Mouse (Mus musculus) frontal cortex, postnatal 14 days (tissue): ENCODE data around the gene Fhl3.

Experiments used
- DNase-seq, 2 experiments: peaks; one replicate each; pipeline ENCODE4 v3.0.0; 2022; ENCODE audit warnings: low spot score in 2 of 2

Fhl3 gene

DNA sequence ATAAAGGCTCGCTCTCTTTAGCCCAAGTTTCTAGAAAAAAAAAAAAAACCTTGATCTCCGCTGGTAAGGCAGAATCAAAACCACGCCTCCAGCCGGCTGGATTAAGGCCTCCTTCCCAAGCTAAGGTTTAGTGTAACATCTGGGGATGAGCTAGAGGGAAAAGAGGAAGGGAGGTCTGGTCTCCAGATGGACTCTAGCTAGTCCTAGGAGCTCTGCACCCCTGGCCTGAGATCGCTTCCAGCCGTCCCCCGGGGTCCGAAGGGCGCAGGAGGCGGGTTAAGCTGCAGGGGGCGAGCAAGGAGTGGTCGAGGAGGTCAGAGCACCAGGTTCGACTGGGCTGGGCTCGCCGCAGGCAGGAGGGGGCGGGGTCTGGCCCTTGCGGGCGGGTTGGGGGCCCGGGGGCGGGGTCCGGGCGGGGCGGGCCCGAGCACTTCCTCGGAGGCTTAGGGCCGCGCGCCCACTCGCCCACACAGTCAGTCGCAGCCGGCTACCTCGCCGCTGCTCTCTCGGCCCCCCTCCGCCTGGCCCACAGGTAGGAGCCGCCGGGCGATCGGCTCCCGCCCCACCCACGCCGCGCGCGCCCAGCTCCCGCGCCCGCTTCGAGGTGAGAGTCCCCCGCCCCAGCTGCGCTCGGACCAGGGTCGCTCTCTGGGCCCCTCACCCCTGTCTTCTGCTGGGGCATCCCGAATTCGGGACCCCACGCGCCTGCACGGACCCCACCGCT lies at the start of gene Fhl3:
Fhl3 (plus strand) TSS at position 454 of the 724 bp plus-strand sequence.
- DNase-seq: no peak

DNA sequence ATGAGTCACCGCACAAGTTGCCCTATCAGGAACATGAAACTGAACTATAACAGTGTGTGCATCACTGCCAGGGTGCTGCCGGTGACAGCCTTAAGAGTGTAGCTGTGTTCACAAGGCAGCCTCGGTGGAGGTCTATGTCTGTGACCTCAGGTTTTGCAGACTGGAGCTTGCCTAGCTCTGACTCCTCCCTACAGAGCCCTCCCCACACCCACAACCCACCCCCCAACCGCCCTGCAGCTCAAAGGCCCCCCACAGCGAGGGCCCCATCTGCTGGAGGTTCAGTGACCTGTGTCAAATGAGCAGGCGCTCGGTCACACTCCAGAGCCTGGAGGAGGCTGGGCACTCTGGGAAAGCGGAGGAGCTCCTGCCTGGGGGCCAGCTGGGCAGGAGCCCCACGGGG lies 47.6 kb upstream of the Fhl3 start:
- no peak for DNase-seq

DNA sequence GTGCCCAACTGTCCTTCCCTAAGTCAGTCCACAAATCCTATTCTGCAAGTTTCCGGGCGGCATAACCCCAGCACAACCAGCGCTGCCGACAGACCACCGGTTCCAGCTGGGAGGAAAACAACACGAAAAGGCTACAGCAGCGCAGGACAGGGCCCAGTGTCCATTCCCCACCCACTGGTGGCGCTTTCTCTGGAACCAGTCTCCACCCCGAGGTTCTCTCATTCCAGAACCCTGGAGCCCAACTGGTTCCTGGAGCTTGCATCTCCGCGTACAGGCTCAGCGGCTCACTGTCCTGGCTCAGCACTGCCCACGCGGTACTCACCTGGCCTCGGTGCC lies 44.0 kb upstream of the Fhl3 start, which contains the start of gene Pou3f1:
Pou3f1 (plus strand) TSS at position 290 of the 336 bp plus-strand sequence.
- no peak for DNase-seq

DNA sequence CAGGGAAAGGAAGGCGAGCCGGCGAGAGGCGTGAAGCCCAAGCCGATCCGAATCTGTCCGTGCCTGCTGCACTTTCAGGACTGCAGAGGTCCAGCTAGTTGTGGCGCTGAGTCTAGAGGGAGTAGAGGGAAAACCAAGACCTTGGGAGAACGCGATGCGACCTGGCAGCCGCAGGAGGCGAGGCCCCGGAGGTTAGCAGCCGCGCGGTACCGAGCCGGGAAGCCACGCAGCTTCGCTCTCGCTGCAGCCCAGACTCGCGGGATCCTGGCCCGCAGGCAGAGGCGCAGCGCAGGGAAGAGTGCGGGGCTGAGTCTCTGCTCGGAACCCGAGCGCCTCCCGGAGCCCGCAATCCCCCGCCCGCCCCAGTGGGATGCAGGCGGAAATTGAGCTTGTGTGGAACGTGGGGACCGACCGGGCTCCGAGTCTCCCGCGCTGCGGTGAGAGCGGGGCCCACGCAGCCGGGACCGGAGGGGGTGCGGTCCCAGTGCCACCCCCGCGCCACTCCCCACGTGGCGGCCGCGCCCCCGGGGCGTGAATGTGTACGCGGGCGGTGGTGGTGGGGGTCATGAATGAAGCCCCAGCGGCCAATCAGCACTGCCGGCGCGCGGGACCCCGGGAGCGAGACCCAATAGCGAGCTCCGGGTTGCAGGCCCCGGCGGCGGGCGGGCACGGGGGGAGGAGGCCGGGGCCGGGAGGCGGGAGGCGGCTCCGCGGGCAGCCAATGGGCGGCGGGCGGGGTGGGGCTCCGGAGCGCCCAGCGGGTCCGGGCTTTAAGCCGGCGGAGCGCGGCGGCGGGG lies 43.4 kb upstream of the Fhl3 start:
- DNase-seq: peak; percentile 83 to 85

DNA sequence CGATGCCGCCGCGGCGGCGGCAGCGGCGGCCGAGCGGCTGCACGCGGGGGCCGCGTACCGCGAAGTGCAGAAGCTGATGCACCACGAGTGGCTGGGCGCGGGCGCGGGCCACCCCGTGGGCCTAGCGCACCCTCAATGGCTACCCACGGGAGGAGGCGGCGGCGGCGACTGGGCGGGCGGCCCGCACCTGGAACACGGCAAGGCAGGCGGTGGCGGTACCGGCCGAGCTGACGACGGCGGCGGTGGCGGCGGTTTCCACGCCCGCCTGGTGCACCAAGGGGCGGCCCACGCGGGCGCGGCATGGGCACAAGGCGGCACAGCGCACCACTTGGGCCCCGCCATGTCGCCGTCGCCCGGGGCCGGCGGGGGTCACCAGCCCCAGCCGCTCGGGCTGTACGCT lies 42.7 kb upstream of the Fhl3 start:
- no peak for DNase-seq

DNA sequence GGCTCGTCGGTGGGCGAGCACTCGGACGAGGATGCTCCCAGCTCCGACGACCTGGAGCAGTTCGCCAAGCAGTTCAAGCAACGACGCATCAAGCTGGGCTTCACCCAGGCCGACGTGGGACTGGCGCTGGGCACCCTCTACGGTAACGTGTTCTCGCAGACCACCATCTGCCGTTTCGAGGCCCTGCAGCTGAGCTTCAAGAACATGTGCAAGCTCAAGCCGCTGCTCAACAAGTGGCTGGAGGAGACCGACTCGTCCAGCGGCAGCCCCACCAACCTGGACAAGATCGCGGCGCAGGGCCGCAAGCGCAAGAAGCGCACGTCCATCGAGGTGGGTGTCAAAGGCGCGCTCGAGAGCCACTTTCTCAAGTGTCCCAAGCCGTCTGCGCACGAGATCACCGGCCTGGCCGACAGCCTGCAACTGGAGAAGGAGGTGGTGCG lies 42.1 kb upstream of the Fhl3 start:
- DNase-seq: no peak

DNA sequence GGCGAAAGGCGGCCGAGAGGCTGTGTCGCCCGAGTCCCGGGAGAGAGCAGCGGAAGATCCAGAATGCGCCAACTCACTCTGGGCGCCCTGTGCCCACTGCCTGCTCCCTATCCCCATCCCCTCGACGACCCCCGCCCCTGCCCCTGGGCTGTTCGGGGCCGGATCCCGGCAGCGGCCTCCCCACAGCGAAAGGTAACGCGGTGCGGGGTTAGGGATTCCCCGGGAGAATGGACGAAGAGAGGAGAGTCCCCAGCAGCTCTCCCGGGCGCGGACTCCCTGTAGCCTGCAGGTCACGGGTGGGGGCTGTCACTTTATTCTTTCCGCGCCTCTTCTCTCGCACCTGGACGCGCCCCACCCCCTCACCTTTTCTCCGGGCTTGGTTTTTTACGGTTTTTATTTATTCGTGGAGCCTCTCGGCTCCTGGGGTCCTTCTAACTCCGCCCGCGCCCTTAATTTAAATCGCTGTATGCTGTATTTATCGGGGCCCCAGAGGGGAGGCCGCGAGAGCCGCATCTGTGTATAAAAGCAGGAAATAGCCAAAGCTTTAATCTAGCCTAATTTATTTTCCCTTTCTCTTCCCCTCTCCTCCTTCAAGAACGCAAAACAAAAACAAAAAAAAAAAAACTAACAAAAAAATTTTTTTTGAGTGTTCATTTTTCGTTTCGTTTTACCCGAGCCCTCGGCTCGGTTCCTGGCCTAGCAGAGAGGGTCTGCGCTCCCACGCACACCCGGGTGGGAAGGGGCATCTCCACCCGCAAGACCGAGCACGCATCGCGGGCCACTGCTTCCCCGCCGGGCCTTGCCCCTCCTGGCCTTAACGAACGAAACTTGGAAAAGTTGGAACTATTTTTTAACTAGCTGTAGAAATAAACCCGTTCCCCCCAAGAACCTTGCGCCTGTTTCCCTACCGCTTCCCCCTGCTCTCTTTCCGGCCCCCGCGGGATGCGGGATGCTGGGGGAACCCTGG lies 41.0 kb upstream of the Fhl3 start:
- no peak for DNase-seq

DNA sequence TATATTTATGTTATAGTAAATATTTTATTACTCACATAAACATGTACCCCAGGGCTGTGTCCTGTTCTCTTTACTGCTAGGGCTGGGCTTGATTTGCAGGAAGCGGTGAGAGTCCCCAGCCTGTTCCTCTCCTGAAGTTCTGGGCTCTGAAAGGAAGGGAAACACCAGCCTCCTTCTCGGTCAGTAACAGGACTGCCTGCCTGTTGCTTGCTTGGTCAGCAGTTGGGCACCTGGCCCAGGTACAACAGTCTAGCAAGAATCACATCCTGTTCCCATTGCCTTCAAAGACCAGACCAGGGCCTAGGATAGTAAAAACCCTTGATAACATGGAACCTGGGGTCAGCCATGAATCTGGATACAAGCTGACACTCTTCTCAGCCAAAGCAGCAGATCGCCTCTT lies 39.9 kb upstream of the Fhl3 start:
- DNase-seq: no peak

DNA sequence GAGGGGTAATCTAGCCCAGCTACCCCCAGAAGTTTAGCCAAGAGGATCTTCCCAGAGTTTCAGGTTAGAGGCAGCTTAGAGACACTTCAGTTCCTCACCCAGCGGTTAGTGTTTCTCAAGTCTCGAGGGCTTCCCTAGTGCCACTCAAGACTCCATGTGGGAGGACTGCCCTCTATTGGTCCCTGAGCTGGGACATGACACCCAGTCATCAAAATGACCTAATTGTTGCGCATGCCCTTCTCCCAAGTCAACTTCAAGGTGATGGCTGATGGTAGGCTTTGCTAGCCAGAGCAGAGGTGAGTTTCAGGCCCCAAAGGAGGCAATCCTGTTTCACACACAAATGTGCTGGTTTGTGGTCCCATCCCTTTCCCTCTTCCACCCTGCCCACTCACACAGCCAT lies 37.5 kb upstream of the Fhl3 start:
- DNase-seq: no peak

DNA sequence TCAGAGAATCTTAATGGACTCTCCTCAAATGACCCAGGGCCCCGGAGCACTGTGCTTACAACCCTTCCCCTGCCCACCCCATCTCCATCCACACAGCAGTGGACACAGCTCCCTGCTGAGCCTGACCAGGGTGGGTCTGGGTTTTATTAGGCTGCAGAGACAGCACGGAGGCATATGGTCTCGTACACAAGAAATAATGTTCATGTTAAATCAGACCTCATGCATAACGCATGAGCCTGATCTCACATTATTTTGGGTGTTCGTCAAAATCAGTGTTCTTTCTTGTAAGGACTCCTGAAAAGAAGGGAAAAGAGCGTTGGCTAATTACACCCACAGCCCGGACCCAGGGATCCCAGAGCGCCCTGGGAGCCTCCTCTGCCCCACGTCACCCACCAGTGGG lies 36.3 kb upstream of the Fhl3 start:
- no peak for DNase-seq

DNA sequence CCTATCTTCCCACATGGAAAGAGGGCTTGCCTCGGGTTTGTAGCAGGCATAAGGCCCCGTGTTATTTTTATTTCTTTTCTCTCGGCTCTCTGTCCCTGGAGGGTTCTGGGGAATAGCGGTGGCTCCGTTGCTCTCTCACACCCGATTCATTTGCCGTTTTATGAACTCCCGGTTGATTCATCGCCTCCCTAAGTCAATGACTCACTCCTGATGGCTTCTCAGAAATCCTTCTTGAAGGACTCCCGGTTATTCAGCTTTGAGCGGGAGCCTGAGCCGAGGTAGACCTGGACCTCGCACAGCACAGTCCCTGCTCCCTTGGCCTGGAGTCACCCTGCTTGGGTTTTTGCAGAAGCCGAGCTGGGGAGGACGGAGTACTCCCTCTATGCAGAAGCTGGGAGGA lies 35.9 kb upstream of the Fhl3 start:
- DNase-seq: no peak

DNA sequence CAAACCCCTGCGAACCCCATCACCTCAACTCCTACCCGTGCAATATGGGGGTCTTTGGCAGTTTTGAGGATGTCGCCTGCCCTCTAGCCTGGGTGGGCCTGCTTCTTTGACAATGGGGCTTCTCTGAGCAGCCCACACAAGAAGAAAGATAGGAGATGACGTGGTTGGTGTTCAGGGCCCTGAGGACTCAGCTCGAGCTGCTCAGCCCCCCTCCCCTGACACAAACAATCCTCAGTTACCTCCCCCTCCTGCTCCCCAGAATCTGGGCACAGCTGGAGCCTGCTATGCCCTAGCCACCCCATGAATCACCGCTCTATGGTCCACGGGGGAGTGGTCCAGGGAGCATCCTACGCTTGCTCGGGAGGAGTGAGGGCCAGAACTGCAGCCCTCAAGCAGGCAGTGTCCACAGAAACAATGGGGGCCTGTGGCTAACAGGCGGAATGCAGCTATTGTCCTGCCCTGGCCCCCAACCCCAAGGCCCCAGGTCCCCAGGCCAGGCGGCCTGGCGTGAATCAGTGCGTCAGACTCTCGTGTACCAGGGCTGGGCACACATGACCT lies 32.9 kb upstream of the Fhl3 start:
- no peak for DNase-seq

DNA sequence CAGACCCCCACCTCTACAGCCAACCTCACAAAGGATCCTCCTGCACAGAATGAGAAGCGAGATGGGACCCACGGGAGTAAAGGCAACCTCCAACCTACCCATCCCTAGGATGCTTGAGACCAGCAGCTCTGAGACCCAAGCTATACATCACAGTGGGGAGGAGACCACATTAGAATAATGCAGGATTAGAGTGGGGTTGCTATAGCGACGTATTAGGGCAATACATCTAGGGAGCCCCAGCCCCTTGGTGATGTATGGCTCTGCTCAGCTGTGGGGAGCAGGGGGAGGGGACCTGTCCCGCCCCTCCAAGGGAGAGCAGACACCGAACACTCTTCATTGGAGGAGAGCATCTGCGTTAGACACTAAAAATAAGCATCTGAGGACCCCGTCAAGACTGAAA lies 32.4 kb upstream of the Fhl3 start:
- DNase-seq: no peak

DNA sequence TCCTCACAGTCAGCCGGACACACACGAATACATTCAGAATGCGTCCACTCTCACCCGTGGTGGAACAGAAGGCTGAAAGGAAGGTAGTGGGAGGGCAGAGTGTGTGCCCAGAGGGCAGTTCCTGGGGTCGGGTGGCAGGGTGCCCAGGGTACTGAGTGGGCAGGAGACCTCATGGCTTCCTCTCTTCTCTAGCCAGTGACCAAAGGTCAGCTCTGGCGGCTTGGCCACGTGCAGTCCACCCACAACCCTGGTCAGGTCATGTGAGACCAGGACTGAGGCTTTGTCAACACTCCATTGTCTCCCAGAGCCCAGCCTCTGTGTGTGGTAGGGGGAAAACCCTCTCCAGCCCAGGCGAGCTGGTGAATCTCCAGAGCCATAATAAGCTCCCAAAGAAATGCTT lies 30.3 kb upstream of the Fhl3 start:
- no peak for DNase-seq

DNA sequence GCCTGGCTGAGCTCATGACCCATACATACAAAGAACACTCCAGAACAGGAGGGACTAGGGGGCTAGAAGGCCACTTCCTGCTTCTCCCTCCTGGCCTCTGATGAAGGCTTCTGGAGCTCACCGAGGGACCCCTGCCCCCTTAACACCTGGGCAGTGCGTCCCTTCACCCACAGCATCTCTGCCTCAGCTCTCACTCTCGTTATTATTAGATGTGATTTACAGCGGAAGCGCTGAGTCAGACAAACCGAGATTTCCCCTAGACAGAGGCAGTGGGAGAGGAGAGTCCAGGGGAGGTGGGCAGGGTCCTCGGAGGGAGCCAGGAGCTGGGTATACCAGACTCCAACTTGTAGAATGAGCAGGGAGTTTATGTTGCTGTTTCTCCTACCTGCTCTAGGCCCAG lies 28.9 kb upstream of the Fhl3 start:
- DNase-seq: no peak

DNA sequence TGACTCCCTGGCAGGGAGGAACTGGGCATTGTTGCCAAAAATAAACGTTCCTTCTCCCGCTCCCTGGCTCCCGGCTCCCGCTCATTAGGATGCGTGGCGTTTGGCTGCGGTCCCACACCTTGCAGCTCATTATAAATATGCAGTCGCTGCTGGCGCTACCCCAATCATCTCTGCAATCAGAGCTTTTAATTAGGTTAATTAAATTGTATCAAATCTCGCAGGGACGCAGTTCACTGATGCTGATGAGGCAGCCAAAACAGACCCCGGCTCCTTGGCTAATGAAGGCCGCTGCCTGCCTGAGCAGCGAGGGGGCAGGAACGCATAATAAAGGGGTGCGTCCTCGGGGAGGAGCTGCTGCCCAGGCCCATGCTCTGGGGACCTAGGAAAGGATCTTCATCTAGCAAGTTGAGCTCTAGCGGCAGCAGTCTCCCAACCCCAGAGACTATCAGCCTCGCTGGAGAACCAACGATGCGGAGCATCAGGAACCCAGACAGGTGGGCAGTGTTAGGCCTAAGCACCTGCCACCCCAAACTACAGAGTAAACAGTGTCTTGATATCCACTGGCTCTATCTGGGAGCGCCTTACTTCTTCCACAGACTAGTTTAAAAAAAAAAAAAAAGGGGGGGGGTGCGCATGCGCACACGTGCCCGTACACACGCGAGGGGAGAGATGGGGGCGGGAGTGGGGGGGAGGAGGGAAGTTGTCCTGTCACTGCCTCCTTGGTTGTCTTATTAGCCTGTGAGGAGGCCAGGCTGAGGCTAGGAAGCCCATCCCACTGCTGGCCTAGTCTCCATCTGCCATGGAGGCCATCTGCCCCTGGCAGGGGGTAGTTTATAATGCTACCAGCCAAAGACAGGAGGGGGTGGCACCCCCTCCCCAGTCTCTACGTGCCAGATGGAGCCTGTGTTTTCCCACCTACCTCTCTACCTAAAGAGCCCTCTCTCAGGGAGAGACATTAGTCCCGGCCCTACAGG lies 27.9 kb upstream of the Fhl3 start:
- no peak for DNase-seq

DNA sequence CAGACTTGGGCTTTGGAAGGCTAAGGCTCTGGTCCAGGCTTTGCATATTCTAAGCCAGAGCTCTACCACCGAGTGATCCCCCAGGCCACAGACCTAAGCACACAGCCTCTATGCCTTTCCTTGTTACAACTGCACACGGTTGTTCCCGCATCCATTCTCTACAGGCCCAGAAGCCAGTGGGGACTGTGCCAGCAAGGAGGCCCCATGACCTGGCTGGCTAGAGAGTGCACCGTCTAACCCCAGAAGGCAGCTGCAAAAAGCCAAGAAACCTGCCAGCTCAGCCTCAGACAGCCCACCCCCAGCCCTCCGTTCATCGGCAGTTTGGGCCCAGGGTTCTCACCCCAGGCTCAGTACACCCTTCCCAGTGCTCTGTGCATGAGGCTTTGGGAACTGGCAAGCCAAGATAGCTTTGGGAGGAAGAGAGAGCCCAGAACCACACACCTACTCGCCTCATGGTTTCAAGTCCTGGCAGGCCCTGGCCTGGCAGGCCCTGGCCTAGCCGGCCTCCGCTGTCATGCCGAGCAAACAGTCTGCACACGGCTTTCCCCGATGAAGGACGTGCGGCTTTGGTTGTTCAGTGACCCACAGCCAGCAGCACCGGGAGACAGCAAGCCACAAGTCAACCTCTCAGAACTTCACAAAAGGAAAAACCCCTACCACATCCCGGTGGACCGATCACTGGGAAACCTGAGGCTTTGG lies 26.0 kb upstream of the Fhl3 start:
- DNase-seq: no peak

DNA sequence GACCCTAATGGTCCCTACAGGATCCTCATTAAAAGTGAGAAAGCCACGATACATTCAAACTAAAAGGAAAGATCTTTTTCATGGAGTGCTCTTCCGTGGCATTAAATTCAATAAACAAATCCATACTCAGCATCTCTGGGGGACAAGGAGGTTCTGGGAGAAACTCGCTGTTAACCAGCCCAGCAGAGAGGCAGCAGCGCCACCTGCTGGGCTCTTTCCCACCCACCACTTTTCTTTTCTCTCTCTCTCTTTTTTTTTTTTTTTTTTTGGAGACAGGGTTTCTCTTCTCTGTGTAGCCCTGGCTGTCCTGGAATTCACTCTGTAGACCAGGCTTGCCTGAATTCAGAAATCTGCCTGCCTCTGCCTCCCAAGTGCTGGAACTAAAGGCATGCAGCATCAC lies 25.5 kb upstream of the Fhl3 start:
- peak in 1 of 2 experiments; percentile 61 for DNase-seq

DNA sequence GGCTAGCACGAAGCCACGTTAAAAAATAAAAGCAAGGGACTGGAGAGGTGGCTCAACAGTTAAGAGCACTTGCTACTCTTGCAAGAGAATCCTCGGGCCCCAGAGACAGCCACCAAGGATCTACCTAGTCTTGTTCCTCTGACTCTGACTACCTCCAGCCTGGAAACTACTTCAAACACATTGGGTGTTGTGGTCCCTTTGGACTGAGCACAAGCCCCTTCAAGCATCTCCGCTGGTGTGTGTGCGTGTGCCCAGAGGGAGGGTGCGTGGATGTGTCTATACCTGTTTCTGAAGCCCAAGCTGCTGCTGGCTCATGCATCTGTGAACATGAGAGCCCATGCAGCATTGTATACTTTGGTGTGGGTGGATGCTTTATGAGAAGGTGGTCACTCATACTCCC lies 24.5 kb upstream of the Fhl3 start:
- no peak for DNase-seq

DNA sequence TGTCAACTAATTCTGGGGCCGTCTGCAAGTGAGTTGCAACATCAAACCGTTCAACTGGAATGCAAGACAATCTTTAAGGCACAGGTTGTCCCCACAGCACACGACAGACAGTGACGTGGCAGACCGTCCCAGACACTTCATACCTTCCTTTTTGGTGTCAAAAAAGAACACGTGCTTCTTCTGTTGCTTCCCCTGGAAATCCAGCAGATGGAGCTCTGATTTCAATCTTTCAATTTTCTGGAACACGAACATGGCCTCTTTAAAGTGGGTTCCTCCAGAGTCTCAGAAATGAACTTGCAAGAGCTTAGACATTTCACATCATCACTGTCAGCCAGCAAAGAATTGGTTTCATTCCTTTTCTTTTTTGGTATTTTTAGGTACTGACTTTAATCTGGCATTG lies 18.2 kb upstream of the Fhl3 start:
- DNase-seq: no peak
